Mouse (Mus musculus): ENCODE measurements at regions not wholly inside any gene's neighbourhood (a gene's known extent, or its start where the extent isn't known, plus 50 kb on each side); places are given as distances from the start of the nearest gene placed in this dataset.

- 53% methylated on average over 4 of the region's 4 CpGs for WGBS
Observed at GRCm38 (mm10) chr16:24154816-24155357, 166.2 kb upstream of the Bcl6 start.

GRCm38 (mm10) chr16:24153943-24154342 is 165.3 kb upstream of the Bcl6 start:
- no peak for ATAC-seq (ENCODE audit: low FRiP score, low TSS enrichment)

More at GRCm38 (mm10) chr16:24154816-24155357, 166.2 kb upstream of the Bcl6 start:
- Histone ChIP-seq H3K4me1 (replicated peaks; ENCODE audit: control insufficient read depth, insufficient read depth) (no peaks in the 10 kb centered on the region), H3K36me3 (ENCODE audit: control insufficient read depth, insufficient read depth, low read length) (no peaks in the 10 kb centered on the region), H3K27me3 (ENCODE audit: control insufficient read depth, insufficient read depth, low read length) (no peaks in the 10 kb centered on the region), H3K4me3 (ENCODE audit: low read depth, low read length) (no peak overlapping the region), H3K4me2 (replicated peaks; ENCODE audit: low read depth) (no peak overlapping the region), H3K27ac (replicated peaks) (no peak overlapping the region), H3K9ac (ENCODE audit: low read length) (no peak overlapping the region), H3K9me3 (ENCODE audit: control insufficient read depth, low read length) (no peaks in the 10 kb centered on the region)
- ATAC-seq (ENCODE audit: low FRiP score, low TSS enrichment) (no peak), DNase-seq (ENCODE audit: low spot score) (no peak)
- no peak for TF ChIP-seq CTCF (IDR thresholded peaks at IDR 0.05; ENCODE audit: low read depth)
- no peak for TF ChIP-seq EP300 (optimal IDR thresholded peaks at IDR 0.05)

GRCm38 (mm10) chr16:24151831-24152247 is 163.2 kb upstream of the Bcl6 start:
- no peaks in the 10 kb centered on the region for H3K27me3 ChIP-seq (ENCODE audit: control insufficient read depth, insufficient read depth, low read length)
- 70% methylated on average over 7 of the region's 7 CpGs for WGBS
- H3K27ac ChIP-seq (replicated peaks) = no peak overlapping the region
- no peak for TF ChIP-seq CTCF (IDR thresholded peaks at IDR 0.05; ENCODE audit: low read depth)
- TF ChIP-seq EP300 (optimal IDR thresholded peaks at IDR 0.05) = no peak
- H3K9me3 ChIP-seq (ENCODE audit: control insufficient read depth, low read length) = no peaks in the 10 kb centered on the region
- no peak overlapping the region for H3K4me3 ChIP-seq (ENCODE audit: low read depth, low read length)
- H3K4me1 ChIP-seq (replicated peaks; ENCODE audit: control insufficient read depth, insufficient read depth) = no peaks in the 10 kb centered on the region
- H3K9ac ChIP-seq (ENCODE audit: low read length) = no peak overlapping the region
- no peaks in the 10 kb centered on the region for H3K36me3 ChIP-seq (ENCODE audit: control insufficient read depth, insufficient read depth, low read length)
- ATAC-seq (ENCODE audit: low FRiP score, low TSS enrichment) = no peak
- H3K4me2 ChIP-seq (replicated peaks; ENCODE audit: low read depth) = no peak overlapping the region
- no peak for DNase-seq (ENCODE audit: low spot score)

More at GRCm38 (mm10) chr16:24153943-24154342, 165.3 kb upstream of the Bcl6 start:
- 45% methylated on average over 1 of the region's 1 CpGs for WGBS
- H3K36me3 ChIP-seq (ENCODE audit: control insufficient read depth, insufficient read depth, low read length) = no peaks in the 10 kb centered on the region
- no peak for DNase-seq (ENCODE audit: low spot score)
- H3K4me3 ChIP-seq (ENCODE audit: low read depth, low read length) = no peak overlapping the region
- no peak overlapping the region for H3K9ac ChIP-seq (ENCODE audit: low read length)
- H3K4me2 ChIP-seq (replicated peaks; ENCODE audit: low read depth) = no peak overlapping the region
- no peaks in the 10 kb centered on the region for H3K4me1 ChIP-seq (replicated peaks; ENCODE audit: control insufficient read depth, insufficient read depth)
- H3K9me3 ChIP-seq (ENCODE audit: control insufficient read depth, low read length) = no peaks in the 10 kb centered on the region
- H3K27ac ChIP-seq (replicated peaks) = no peak overlapping the region
- no peaks in the 10 kb centered on the region for H3K27me3 ChIP-seq (ENCODE audit: control insufficient read depth, insufficient read depth, low read length)
- no peak for TF ChIP-seq EP300 (optimal IDR thresholded peaks at IDR 0.05)
- no peak for TF ChIP-seq CTCF (IDR thresholded peaks at IDR 0.05; ENCODE audit: low read depth)

- H3K9me3 ChIP-seq (ENCODE audit: control insufficient read depth, low read length) = no peaks in the 10 kb centered on the region
- no peaks in the 10 kb centered on the region for H3K4me1 ChIP-seq (replicated peaks; ENCODE audit: control insufficient read depth, insufficient read depth)
- H3K36me3 ChIP-seq (ENCODE audit: control insufficient read depth, insufficient read depth, low read length) = no peaks in the 10 kb centered on the region
- no peaks in the 10 kb centered on the region for H3K27me3 ChIP-seq (ENCODE audit: control insufficient read depth, insufficient read depth, low read length)
- no peak overlapping the region for H3K27ac ChIP-seq (replicated peaks)
- no peak overlapping the region for H3K4me3 ChIP-seq (ENCODE audit: low read depth, low read length)
- ATAC-seq (ENCODE audit: low FRiP score, low TSS enrichment) = peak; percentile 69
- TF ChIP-seq EP300 (optimal IDR thresholded peaks at IDR 0.05) (no peak), CTCF (IDR thresholded peaks at IDR 0.05; ENCODE audit: low read depth) (no peak)
- H3K4me2 ChIP-seq (replicated peaks; ENCODE audit: low read depth) = no peak overlapping the region
- DNase-seq (ENCODE audit: low spot score) = peak; percentile 47
- H3K9ac ChIP-seq (ENCODE audit: low read length) = no peak overlapping the region
- WGBS = 27% methylated on average over 7 of the region's 7 CpGs
Observed at GRCm38 (mm10) chr16:24151178-24151725, 162.6 kb upstream of the Bcl6 start.

- WGBS = 77% methylated on average over 2 of the region's 2 CpGs
- TF ChIP-seq EP300 (optimal IDR thresholded peaks at IDR 0.05) = no peak
- no peak for TF ChIP-seq CTCF (IDR thresholded peaks at IDR 0.05; ENCODE audit: low read depth)
Observed at GRCm38 (mm10) chr16:24150512-24150911, 161.9 kb upstream of the Bcl6 start.

GRCm38 (mm10) chr16:24149441-24149840 is 160.8 kb upstream of the Bcl6 start:
- 81% methylated on average over 4 of the region's 4 CpGs for WGBS
- Histone ChIP-seq H3K36me3 (ENCODE audit: control insufficient read depth, insufficient read depth, low read length) (no peaks in the 10 kb centered on the region), H3K27ac (replicated peaks) (no peak overlapping the region), H3K9me3 (ENCODE audit: control insufficient read depth, low read length) (no peaks in the 10 kb centered on the region), H3K4me1 (replicated peaks; ENCODE audit: control insufficient read depth, insufficient read depth) (no peaks in the 10 kb centered on the region), H3K9ac (ENCODE audit: low read length) (no peak overlapping the region), H3K4me2 (replicated peaks; ENCODE audit: low read depth) (no peak overlapping the region), H3K27me3 (ENCODE audit: control insufficient read depth, insufficient read depth, low read length) (no peaks in the 10 kb centered on the region), H3K4me3 (ENCODE audit: low read depth, low read length) (no peak overlapping the region)
- DNase-seq (ENCODE audit: low spot score) (no peak), ATAC-seq (ENCODE audit: low FRiP score, low TSS enrichment) (no peak)
- no peak for TF ChIP-seq EP300 (optimal IDR thresholded peaks at IDR 0.05)
- no peak for TF ChIP-seq CTCF (IDR thresholded peaks at IDR 0.05; ENCODE audit: low read depth)

More at GRCm38 (mm10) chr16:24150512-24150911, 161.9 kb upstream of the Bcl6 start:
- DNase-seq (ENCODE audit: low spot score) (no peak), ATAC-seq (ENCODE audit: low FRiP score, low TSS enrichment) (no peak)
- no peaks in the 10 kb centered on the region for H3K4me1 ChIP-seq (replicated peaks; ENCODE audit: control insufficient read depth, insufficient read depth)
- no peak overlapping the region for H3K4me2 ChIP-seq (replicated peaks; ENCODE audit: low read depth)
- H3K27ac ChIP-seq (replicated peaks) = no peak overlapping the region
- H3K9me3 ChIP-seq (ENCODE audit: control insufficient read depth, low read length) = no peaks in the 10 kb centered on the region
- H3K36me3 ChIP-seq (ENCODE audit: control insufficient read depth, insufficient read depth, low read length) = no peaks in the 10 kb centered on the region
- H3K4me3 ChIP-seq (ENCODE audit: low read depth, low read length) = no peak overlapping the region
- H3K27me3 ChIP-seq (ENCODE audit: control insufficient read depth, insufficient read depth, low read length) = no peaks in the 10 kb centered on the region
- no peak overlapping the region for H3K9ac ChIP-seq (ENCODE audit: low read length)

Measured in stomach, postnatal 0 days (tissue).